Mouse (Mus musculus) cerebellum, adult 2 months (tissue): ENCODE measurements around the gene Ccdc12.

Experiments
- CTCF ChIP-seq: fragments of 200-500 bp; IDR thresholded peaks from 2 replicates; pipeline ENCODE4 v1.5.1; 2011; ENCODE audit warnings: low read depth, mild to moderate bottlenecking, control low read depth, low read length, moderate library complexity, borderline replicate concordance; ENCODE audit not compliant: insufficient read depth
- POLR2A ChIP-seq: fragments of 200-500 bp; IDR thresholded peaks from 2 replicates; pipeline ENCODE4 v1.6.1; 2011; ENCODE audit warnings: low read length, control low read depth, borderline replicate concordance; ENCODE audit not compliant: insufficient read depth

- TF ChIP-seq CTCF (no peak), POLR2A (no peak)
These were observed 3.9 kb downstream of the Ccdc12 start for GRCm38 (mm10) chr9:110660208-110660607.
